Mouse (Mus musculus) MEL (cell line): ENCODE results near the gene Trim8. TPM values are rescaled to one million over a fixed set of nuclear protein-coding genes. Genes with fewer than 3 reads are reported as not detected.
A peak's percentile ranks its signal among the peaks of the same experiment; 100 is the strongest.

Experiments used
- DNase-seq: peaks from one replicate; pipeline ENCODE4 v3.0.0; 2011; ENCODE audit warnings: low read depth, low spot score
- H3K27ac ChIP-seq: 2 replicates; pipeline ENCODE4 v1.5.1; 2012; ENCODE audit warnings: low read depth, mild to moderate bottlenecking, control low read depth, low read length, moderate library complexity; ENCODE audit not compliant: control insufficient read depth
- H3K27me3 ChIP-seq, 2 experiments: fragments of 150-350 bp in 1 of 2; sonication (generic) in 1 of 2; 2 replicates each; pipeline ENCODE4 v1.6.1; 2012; ENCODE audit warnings: low read length in 2 of 2, mild to moderate bottlenecking in 2 of 2, improper control_type of control experiment in 1 of 2, moderate library complexity in 1 of 2; ENCODE audit not compliant: insufficient read depth in 2 of 2, control insufficient read depth in 1 of 2
- H3K36me3 ChIP-seq, 2 experiments: 2 replicates each; pipeline ENCODE4 v1.6.1; 2012 to 2014; ENCODE audit warnings: low read length in 2 of 2, improper control_type of control experiment in 1 of 2, inconsistent platforms in 1 of 2, mild to moderate bottlenecking in 1 of 2; ENCODE audit not compliant: insufficient read depth in 2 of 2, control insufficient read depth in 1 of 2
- H3K4me1 ChIP-seq, 2 experiments: fragments of 150-350 bp in 1 of 2; sonication (generic) in 1 of 2; 2 replicates each; pipeline ENCODE4 v1.6.1; 2012; ENCODE audit warnings: low read length in 2 of 2, improper control_type of control experiment in 1 of 2, mild to moderate bottlenecking in 1 of 2; ENCODE audit not compliant: insufficient read depth in 2 of 2, control insufficient read depth in 1 of 2
- H3K4me3 ChIP-seq, 2 experiments: fragments of 150-350 bp in 1 of 2; sonication (generic) in 1 of 2; 2 replicates each; pipeline ENCODE4 v1.5.1; 2012; ENCODE audit warnings: low read depth in 2 of 2, low read length in 2 of 2, mild to moderate bottlenecking in 2 of 2, moderate library complexity in 2 of 2, control low read depth in 1 of 2, improper control_type of control experiment in 1 of 2; ENCODE audit not compliant: control insufficient read depth in 1 of 2, insufficient read depth in 1 of 2
- H3K79me2 ChIP-seq: 2 replicates; pipeline ENCODE4 v1.6.1; 2012; ENCODE audit warnings: mild to moderate bottlenecking, low read length, moderate library complexity; ENCODE audit not compliant: control insufficient read depth, poor library complexity, insufficient read depth
- H3K9ac ChIP-seq: 2 replicates; pipeline ENCODE4 v1.6.1; 2012; ENCODE audit warnings: low read depth, mild to moderate bottlenecking, control low read depth, low read length, moderate library complexity; ENCODE audit not compliant: control insufficient read depth, poor library complexity, severe bottlenecking
- H3K9me3 ChIP-seq: fragments of 150-350 bp; sonication (generic); replicated peaks from 2 replicates; pipeline ENCODE4 v1.6.1; 2012; ENCODE audit warnings: mild to moderate bottlenecking, low read length, improper control_type of control experiment, moderate library complexity; ENCODE audit not compliant: insufficient read depth
- BHLHE40 ChIP-seq: IDR thresholded peaks from 2 replicates; pipeline ENCODE4 v1.6.1; 2012; ENCODE audit warnings: low read depth, mild to moderate bottlenecking, inconsistent platforms, low read length, improper control_type of control experiment, borderline replicate concordance
- CHD1 ChIP-seq: IDR thresholded peaks from 2 replicates; pipeline ENCODE4 v1.6.1; 2012; ENCODE audit warnings: low read depth, mild to moderate bottlenecking, inconsistent platforms, low read length, improper control_type of control experiment
- CHD2 ChIP-seq: IDR thresholded peaks from 2 replicates; pipeline ENCODE4 v1.6.1; 2011; ENCODE audit warnings: low read length, improper control_type of control experiment
- E2F4 ChIP-seq: IDR thresholded peaks from 2 replicates; pipeline ENCODE4 v1.6.1; 2011; ENCODE audit warnings: low read depth, low read length, improper control_type of control experiment, borderline replicate concordance
- ELF1 ChIP-seq: IDR thresholded peaks from 2 replicates; pipeline ENCODE4 v1.6.1; 2014; ENCODE audit warnings: low read depth, mild to moderate bottlenecking, inconsistent platforms, low read length, improper control_type of control experiment, moderate library complexity
- EP300 ChIP-seq, 2 experiments: IDR thresholded peaks; 2 replicates each; pipeline ENCODE4 v1.6.1; 2011; ENCODE audit warnings: improper control_type of control experiment in 2 of 2, low read length in 2 of 2, low read depth in 1 of 2, mild to moderate bottlenecking in 1 of 2
- ETS1 ChIP-seq: IDR thresholded peaks from 2 replicates; pipeline ENCODE4 v1.6.1; 2012; ENCODE audit warnings: low read depth, mild to moderate bottlenecking, inconsistent platforms, low read length, improper control_type of control experiment, moderate library complexity
- GABPA ChIP-seq: IDR thresholded peaks from 2 replicates; pipeline ENCODE4 v1.6.1; 2012; ENCODE audit warnings: low read depth, mild to moderate bottlenecking, inconsistent platforms, low read length, improper control_type of control experiment, moderate library complexity
- HCFC1 ChIP-seq: IDR thresholded peaks from 2 replicates; pipeline ENCODE4 v1.6.1; 2012; ENCODE audit warnings: low read depth, mild to moderate bottlenecking, inconsistent platforms, low read length, improper control_type of control experiment, moderate library complexity
- MAFK ChIP-seq: IDR thresholded peaks from 2 replicates; pipeline ENCODE4 v1.6.1; 2011; ENCODE audit warnings: low read depth, mild to moderate bottlenecking, low read length, improper control_type of control experiment, borderline replicate concordance
- MAZ ChIP-seq: IDR thresholded peaks from 2 replicates; pipeline ENCODE4 v1.6.1; 2012; ENCODE audit warnings: low read depth, mild to moderate bottlenecking, inconsistent platforms, low read length, improper control_type of control experiment
- MEF2A ChIP-seq: IDR thresholded peaks from 2 replicates; pipeline ENCODE4 v1.6.1; 2014; ENCODE audit warnings: low read depth, mild to moderate bottlenecking, inconsistent platforms, low read length, improper control_type of control experiment; ENCODE audit not compliant: poor library complexity, insufficient replicate concordance, severe bottlenecking; ENCODE audit errors: extremely low read depth
- MXI1 ChIP-seq: IDR thresholded peaks from 2 replicates; pipeline ENCODE4 v1.6.1; 2011; ENCODE audit warnings: mild to moderate bottlenecking, low read depth, low read length, improper control_type of control experiment
- MYC ChIP-seq: IDR thresholded peaks from 2 replicates; pipeline ENCODE4 v1.6.1; 2011; ENCODE audit warnings: low read depth, mild to moderate bottlenecking, low read length, improper control_type of control experiment, moderate library complexity
- NRF1 ChIP-seq: IDR thresholded peaks from 2 replicates; pipeline ENCODE4 v1.6.1; 2014; ENCODE audit warnings: low read depth, mild to moderate bottlenecking, inconsistent platforms, low read length, improper control_type of control experiment, moderate library complexity; ENCODE audit not compliant: poor library complexity, insufficient read depth, severe bottlenecking
- RAD21 ChIP-seq: IDR thresholded peaks from 2 replicates; pipeline ENCODE4 v1.6.1; 2011; ENCODE audit warnings: mild to moderate bottlenecking, low read depth, low read length, improper control_type of control experiment
- RCOR1 ChIP-seq: IDR thresholded peaks from 2 replicates; pipeline ENCODE4 v1.6.1; 2012; ENCODE audit warnings: low read depth, mild to moderate bottlenecking, inconsistent platforms, low read length, improper control_type of control experiment
- TAL1 ChIP-seq: IDR thresholded peaks from 2 replicates; pipeline ENCODE4 v1.6.1; 2012; ENCODE audit warnings: mild to moderate bottlenecking, inconsistent platforms, low read length, moderate library complexity, mixed read lengths
- TBP ChIP-seq: IDR thresholded peaks from 2 replicates; pipeline ENCODE4 v1.8.0; 2011; ENCODE audit warnings: low read depth, low read length, improper control_type of control experiment
- UBTF ChIP-seq: IDR thresholded peaks from 2 replicates; pipeline ENCODE4 v1.6.1; 2012; ENCODE audit warnings: low read depth, mild to moderate bottlenecking, inconsistent platforms, low read length, improper control_type of control experiment, moderate library complexity, borderline replicate concordance; ENCODE audit not compliant: insufficient read depth
- USF1 ChIP-seq: IDR thresholded peaks from 2 replicates; pipeline ENCODE4 v1.6.1; 2014; ENCODE audit warnings: low read depth, mild to moderate bottlenecking, inconsistent platforms, low read length, improper control_type of control experiment, moderate library complexity
- USF2 ChIP-seq, 2 experiments: IDR thresholded peaks; 2 replicates each; pipeline ENCODE4 v1.6.1; 2011 to 2012; ENCODE audit warnings: improper control_type of control experiment in 2 of 2, low read length in 2 of 2, borderline replicate concordance in 1 of 2, inconsistent platforms in 1 of 2, low read depth in 1 of 2, mild to moderate bottlenecking in 1 of 2; ENCODE audit not compliant: insufficient read depth in 1 of 2
- ZC3H11A ChIP-seq: IDR thresholded peaks from 2 replicates; pipeline ENCODE4 v1.6.1; 2012; ENCODE audit warnings: low read depth, mild to moderate bottlenecking, inconsistent platforms, low read length, improper control_type of control experiment
- polyA plus RNA-seq, 2 experiments: library from polyadenylated mRNA; stranded (reverse) in 1 of 2; unstranded in 1 of 2; fragments of >175 nt in 1 of 2; fragments of >200 nt in 1 of 2; gene quantifications; 2 replicates each; pipeline versions ENCODE4 v1.2.1 to v1.2.4; 2012; ENCODE audit warnings: low replicate concordance in 2 of 2, low read depth in 1 of 2; ENCODE audit not compliant: insufficient read length in 2 of 2, insufficient read depth in 1 of 2, missing spikeins in 1 of 2
- total RNA-seq: library from RNA; depleted of rRNA; stranded (reverse); fragments of 300-350 nt; gene quantifications from 2 replicates; pipeline ENCODE4 v1.2.3, GENCODE M21; 2012

Trim8 gene
- total and polyA plus RNA-seq, 3 experiments, result 19.1 to 57.2 TPM; not detected in 1

GRCm38 (mm10) chr19:46550385-46550784 is 48.9 kb downstream of the Trim8 start:
- Histone ChIP-seq H3K4me3 (no peak overlapping the region), H3K9me3 (no peaks in the 10 kb centered on the region), H3K27ac (no peak overlapping the region), H3K4me1 (peaks cover 14 to 19% of the 10 kb centered on the region in 2 experiments), H3K27me3 (no peaks in the 10 kb centered on the region), H3K79me2 (no peaks in the 10 kb centered on the region), H3K9ac (no peak overlapping the region), H3K36me3 (peaks cover 0 to 18% of the 10 kb centered on the region in 2 experiments; a peak in 2 of 4 replicates)
- no peak for TF ChIP-seq E2F4
- no peak for TF ChIP-seq MAFK
- no peak for TF ChIP-seq CHD2
- no peak for TF ChIP-seq BHLHE40
- no peak for TF ChIP-seq USF2 (IDR thresholded peaks at IDR 0.05; ENCODE audit: borderline replicate concordance in 1 of 2, insufficient read depth in 1 of 2, low read depth in 1 of 2, low read length in 2 of 2)
- no peak for TF ChIP-seq ZC3H11A
- no peak for TF ChIP-seq MEF2A
- TF ChIP-seq HCFC1, result no peak
- TF ChIP-seq MXI1, result no peak
- DNase-seq, result no peak

- Histone ChIP-seq H3K9me3 (no peaks in the 10 kb centered on the region), H3K79me2 (no peaks in the 10 kb centered on the region), H3K36me3 (peaks cover 0 to 18% of the 10 kb centered on the region in 2 experiments; a peak in 2 of 4 replicates), H3K4me1 (peaks cover 17 to 19% of the 10 kb centered on the region in 2 experiments), H3K4me3 (no peak overlapping the region), H3K27me3 (no peaks in the 10 kb centered on the region), H3K27ac (peak overlapping the region; percentile 89), H3K9ac (peak overlapping the region; percentile 29; the same call in 1 of the 2 replicates)
- DNase-seq, result peak; percentile 83
- TF ChIP-seq EP300 (IDR thresholded peaks at IDR 0.05; ENCODE audit: low read depth in 1 of 2, low read length in 2 of 2) (peak; percentile 19 to 42; a peak in 1 of 4 replicates), MAZ (peak; percentile 40; the same call in 1 of the 2 replicates), GABPA (no peak), MYC (no peak)
These were observed 51.0 kb downstream of the Trim8 start for GRCm38 (mm10) chr19:46552496-46552895.

GRCm38 (mm10) chr19:46553541-46553955 is 52.0 kb downstream of the Trim8 start:
- H3K27me3 ChIP-seq, result no peaks in the 10 kb centered on the region
- peak; percentile 96 for DNase-seq
- H3K36me3 ChIP-seq, result peaks cover 0 to 18% of the 10 kb centered on the region in 2 experiments; a peak in 2 of 4 replicates
- H3K9ac ChIP-seq, result peak overlapping the region; percentile 52
- peak overlapping the region; percentile 10 to 32 for H3K4me3 ChIP-seq
- peaks cover 17 to 19% of the 10 kb centered on the region in 2 experiments for H3K4me1 ChIP-seq
- H3K9me3 ChIP-seq, result no peaks in the 10 kb centered on the region
- H3K79me2 ChIP-seq, result no peaks in the 10 kb centered on the region
- peak overlapping the region; percentile 89 for H3K27ac ChIP-seq
- TF ChIP-seq RCOR1 (peak; percentile 86), USF1 (no peak), ZC3H11A (no peak), CHD1 (no peak), TAL1 (peak; percentile 99), GABPA (no peak), MEF2A (no peak), USF2 (IDR thresholded peaks at IDR 0.05; ENCODE audit: borderline replicate concordance in 1 of 2, insufficient read depth in 1 of 2, low read depth in 1 of 2, low read length in 2 of 2) (no peak), MAZ (peak; percentile 86), UBTF (no peak), NRF1 (no peak; the same call in 1 of the 2 replicates), ETS1 (peak; percentile 94), ELF1 (peak; percentile 70), TBP (peak; percentile 92), RAD21 (no peak)
